Mouse (Mus musculus): ENCODE data around the gene Slf2. TPM values are rescaled to one million over a fixed set of nuclear protein-coding genes. Genes with fewer than 3 reads are reported as not detected.

Slf2 gene
- total RNA-seq (2021): 10 to 100 TPM; 37.2 to 41.8 TPM
- long read RNA-seq, experiment 1, full-length matches to known transcripts: 6 of 11 reads
- long read RNA-seq, experiment 1, partial matches to known transcripts: 3 of 11 reads
- long read RNA-seq, experiment 1, other reads (novel, unspliced or antisense): 2 of 11 reads
- long read RNA-seq, experiment 2, full-length matches to known transcripts: 11 of 23 reads
- long read RNA-seq, experiment 2, partial matches to known transcripts: 3 of 23 reads
- long read RNA-seq, experiment 2, other reads (novel, unspliced or antisense): 9 of 23 reads

DNA sequence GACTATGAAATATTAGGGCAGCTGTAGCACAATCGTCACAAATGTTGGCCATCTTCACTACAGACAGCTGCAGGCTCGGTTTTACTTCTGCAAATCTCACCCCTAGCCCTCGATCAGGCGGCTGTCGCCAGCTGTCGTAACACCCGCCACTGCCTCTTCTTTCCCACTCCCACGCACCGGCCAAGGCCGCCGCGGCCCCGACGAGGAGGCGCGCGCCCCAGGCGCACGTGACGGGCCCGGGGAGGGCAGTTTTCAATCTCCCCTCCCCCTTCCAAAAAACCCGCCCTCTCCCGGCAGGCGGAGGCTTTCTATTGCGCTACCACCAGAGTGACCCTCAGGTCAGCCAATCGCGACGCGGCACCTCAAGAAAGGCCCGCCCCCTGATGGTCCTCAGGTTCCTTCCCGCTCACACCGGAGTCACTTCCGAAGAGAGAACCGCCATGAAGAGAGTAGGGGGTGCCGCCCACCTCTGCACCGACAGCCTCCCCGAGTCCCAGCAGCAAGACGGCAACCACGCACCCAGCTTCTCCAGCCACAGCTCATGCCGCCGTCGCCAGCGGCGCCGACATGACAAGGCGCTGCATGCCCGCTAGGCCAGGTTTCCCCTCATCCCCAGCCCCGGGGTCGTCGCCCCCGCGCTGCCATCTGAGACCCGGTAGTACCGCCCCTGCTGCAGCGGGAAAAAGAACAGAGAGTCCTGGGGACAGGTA lies at the start of gene Slf2:
Gene Slf2 (plus strand): TSS at position 408 of the 710 bp plus-strand sequence.
- peak; percentile 43 for TF ChIP-seq CTCF (IDR thresholded peaks at IDR 0.05)
- peak; percentile 99 for DNase-seq (ENCODE audit: extremely low spot score in 1 of 2, low spot score in 2 of 2)
- Histone ChIP-seq H3K27ac (peak within 1 kb of the TSS; percentile 89), H3K4me3 (peak within 1 kb of the TSS; percentile 76)
- intact Hi-C loops (cut with DNase I): loop anchor here (10.0 kb wide), 1 partner anchor 796 kb away; the partner anchor contains the start of gene Cwf19l1

DNA sequence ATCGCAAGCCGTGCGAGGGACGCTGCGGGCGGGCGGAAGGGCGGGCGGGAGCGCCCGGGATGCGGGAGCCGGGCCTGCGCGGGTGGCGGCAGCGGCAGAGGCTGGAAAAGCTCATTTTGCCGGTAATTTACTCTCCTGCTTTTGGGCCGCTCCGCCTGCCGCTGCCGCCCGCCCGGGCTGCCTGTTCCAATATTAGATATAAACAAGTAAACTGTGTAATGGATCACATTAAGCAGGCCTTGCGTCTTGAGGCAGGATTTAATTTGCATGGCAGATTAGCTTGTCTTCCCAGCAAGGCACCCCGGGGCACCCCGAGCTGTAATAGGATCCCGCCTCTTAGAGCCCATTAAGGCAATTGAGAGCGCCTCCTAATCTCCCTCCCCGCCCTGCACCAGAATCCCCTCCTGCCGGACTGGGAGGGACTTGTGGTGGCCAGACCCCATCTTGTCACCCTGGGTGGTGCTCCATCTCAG lies 48.4 kb upstream of the Slf2 start:
- DNase-seq (ENCODE audit: extremely low spot score in 1 of 2, low spot score in 2 of 2): no peak
- no peak for TF ChIP-seq CTCF (IDR thresholded peaks at IDR 0.05)
- H3K27ac ChIP-seq: no peak overlapping the region
- H3K4me3 ChIP-seq: peak overlapping the region; percentile 37
- intact Hi-C loops (cut with DNase I): no loop called here

DNA sequence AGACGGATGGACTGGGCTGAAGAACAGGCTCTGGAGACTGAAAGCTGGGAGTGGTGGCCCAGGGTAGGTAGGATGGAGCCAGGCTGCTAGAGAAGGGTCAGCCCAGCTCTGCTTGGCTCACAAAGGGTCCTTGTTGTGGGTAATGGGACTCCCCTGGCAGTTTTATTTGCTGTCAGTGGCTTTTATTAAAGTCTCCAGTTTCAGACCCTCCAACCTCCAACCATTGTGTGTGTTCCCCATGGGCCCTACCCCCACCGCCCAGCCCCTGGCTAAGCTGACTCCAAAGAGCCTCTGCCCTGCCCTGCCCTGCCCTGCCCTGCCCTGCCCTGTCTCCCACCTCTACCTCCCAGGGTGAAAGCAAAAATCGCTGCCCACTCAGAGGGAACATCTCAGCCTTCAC lies 46.6 kb upstream of the Slf2 start:
- intact Hi-C loops (cut with DNase I): no loop called here
- DNase-seq (ENCODE audit: extremely low spot score in 1 of 2, low spot score in 2 of 2): no peak
- no peak for TF ChIP-seq CTCF (IDR thresholded peaks at IDR 0.05)
- H3K27ac ChIP-seq: no peak overlapping the region
- H3K4me3 ChIP-seq: no peak overlapping the region

DNA sequence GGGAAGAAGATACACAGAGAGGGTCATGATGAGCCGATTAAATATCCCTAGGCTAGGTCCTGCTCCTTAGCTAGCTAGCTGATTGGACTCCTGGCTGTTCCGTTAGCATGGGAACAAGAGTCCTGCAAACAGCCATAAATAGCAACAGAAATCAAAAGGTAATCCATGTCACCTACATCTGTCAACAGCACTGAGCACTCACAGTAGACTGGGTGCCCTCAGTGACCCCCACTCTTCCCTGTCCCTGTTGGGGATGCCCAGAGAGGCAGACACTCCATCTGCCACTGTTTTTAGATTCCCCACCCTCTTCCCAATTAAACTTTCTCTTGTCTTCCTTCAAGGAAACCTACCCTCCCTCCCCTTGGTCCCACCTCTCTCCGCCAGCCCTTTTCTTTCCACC lies 44.5 kb upstream of the Slf2 start:
- Histone ChIP-seq H3K27ac (no peak overlapping the region), H3K4me3 (no peak overlapping the region)
- intact Hi-C loops (cut with DNase I): no loop called here
- no peak for DNase-seq (ENCODE audit: extremely low spot score in 1 of 2, low spot score in 2 of 2)
- TF ChIP-seq CTCF (IDR thresholded peaks at IDR 0.05): no peak

DNA sequence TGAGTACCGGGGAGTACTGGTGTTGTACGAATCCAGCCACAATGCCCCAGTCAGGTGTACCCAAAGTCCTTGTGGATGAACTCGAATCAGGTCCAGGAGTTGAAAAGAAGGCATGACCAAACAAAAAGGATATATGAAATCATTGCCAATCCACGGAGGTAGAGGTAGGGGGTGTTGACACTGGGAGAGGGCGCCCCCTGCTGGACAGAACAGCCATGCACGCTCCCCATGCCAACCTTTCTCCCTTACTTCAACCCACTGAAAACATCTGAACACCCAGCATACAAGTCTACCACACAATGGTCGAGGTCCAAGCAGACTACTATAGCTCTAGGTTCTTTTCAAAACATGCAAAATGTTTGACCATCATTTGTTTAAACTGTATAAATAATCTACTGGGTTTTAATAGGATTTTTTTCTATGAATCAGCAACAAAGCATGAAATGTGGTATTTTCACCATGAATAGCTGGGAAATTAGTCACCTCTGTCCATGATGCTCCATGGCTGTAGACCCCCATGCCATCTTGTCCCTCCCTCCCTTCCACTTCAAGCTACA lies 43.2 kb upstream of the Slf2 start:
- TF ChIP-seq CTCF (IDR thresholded peaks at IDR 0.05): peak; percentile 92
- peak; percentile 27 to 73 for DNase-seq (ENCODE audit: extremely low spot score in 1 of 2, low spot score in 2 of 2)
- intact Hi-C loops (cut with DNase I): no loop called here
- Histone ChIP-seq H3K27ac (no peak overlapping the region), H3K4me3 (no peak overlapping the region)

DNA sequence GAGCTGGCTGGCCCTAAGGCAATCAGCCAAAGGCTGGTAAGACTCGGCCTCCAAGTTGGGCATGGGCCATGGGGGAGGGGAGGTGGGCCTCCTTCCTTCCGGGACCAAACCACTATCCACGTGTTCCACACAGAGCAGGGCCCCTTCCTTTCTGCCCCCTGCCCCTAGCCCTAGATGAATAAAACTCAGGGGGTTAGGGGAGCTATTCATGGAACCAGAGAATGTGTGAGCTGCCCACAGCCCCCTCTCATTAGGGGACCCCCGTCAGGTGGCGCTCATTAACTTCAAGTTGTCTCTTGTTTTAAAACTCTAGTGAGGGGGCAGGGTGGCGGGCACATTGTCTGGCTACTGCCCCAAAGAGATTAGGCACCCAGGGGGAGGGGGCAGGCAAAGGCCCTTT lies 41.4 kb upstream of the Slf2 start:
- Histone ChIP-seq H3K27ac (no peak overlapping the region), H3K4me3 (no peak overlapping the region)
- TF ChIP-seq CTCF (IDR thresholded peaks at IDR 0.05): no peak
- intact Hi-C loops (cut with DNase I): no loop called here
- no peak for DNase-seq (ENCODE audit: extremely low spot score in 1 of 2, low spot score in 2 of 2)

DNA sequence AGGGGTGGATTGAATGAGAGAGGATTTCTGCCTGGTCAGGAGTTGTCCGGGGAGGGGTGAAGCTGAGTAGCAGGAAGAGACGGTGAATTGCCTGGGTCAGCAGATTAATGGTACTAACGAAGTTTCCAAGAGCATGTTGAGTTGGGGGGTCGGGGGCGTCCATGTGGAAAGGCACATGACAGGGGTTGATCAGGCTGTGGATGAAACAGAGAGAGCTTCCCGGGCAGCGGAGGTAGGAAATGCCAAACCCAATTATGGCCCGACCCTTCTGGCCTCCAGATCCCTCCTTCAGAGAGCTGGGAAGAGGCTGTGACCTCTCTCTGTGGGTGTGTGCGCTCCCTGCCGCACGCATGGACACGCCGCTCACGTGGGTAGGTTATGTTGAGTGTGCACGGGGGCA lies 39.5 kb upstream of the Slf2 start:
- Histone ChIP-seq H3K4me3 (no peak overlapping the region), H3K27ac (no peak overlapping the region)
- no peak for TF ChIP-seq CTCF (IDR thresholded peaks at IDR 0.05)
- intact Hi-C loops (cut with DNase I): no loop called here
- no peak for DNase-seq (ENCODE audit: extremely low spot score in 1 of 2, low spot score in 2 of 2)

DNA sequence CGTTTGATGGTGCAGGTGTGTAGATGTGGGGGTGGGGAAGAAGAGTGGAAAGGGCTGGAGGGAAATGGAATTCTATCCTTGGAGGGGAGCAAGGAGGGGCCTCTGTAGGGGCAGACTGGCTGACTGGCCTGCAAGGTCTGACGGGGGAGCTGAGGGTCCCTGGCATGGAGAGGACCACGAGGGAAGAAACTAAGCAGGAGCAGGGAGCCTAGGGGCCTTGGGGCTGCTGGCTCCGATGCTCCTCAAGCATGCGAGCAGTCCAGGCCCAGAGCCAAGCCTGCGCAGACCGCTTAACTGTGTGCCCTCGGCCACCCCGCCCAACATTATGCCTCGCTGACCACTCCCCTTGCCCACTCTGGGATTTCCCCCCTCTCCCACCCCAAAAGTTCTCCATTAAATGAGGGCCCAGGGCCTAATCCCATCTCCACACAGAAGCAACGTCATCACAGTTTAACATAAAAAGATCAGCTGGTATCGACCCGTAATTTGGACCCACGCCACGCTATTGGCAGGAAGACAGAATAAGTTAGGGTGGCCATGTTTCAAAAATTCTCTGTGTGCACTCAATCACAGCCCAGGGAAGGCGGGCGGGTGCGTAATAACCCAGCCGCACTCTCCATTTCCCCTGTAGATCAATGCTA lies 37.6 kb upstream of the Slf2 start:
- TF ChIP-seq CTCF (IDR thresholded peaks at IDR 0.05): no peak
- DNase-seq (ENCODE audit: extremely low spot score in 1 of 2, low spot score in 2 of 2): no peak
- H3K27ac ChIP-seq: no peak overlapping the region
- H3K4me3 ChIP-seq: no peak overlapping the region
- intact Hi-C loops (cut with DNase I): no loop called here

DNA sequence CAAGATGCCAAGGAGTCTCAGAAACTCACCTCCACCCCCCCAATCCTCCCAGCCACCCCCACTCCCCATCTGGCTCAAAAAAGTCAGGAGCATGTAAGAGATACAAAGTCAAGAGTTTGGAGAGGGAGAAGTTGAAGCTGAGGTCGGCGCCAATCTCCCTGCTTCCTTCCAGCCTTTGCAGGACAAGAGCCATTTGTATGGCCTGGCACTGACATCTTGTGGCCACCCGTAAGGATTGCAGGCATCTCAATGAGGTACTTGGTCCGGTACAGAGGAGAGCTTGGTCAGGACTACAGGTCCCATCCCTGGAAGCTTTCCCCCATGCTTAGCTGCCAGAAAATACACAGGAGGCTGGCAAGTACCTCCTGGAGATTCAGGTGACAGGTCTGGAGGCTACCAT lies 35.7 kb upstream of the Slf2 start:
- intact Hi-C loops (cut with DNase I): loop anchor here (1.0 kb wide), 1 partner anchor 313 kb away; no protein-coding TSS in a partner anchor
- H3K27ac ChIP-seq: no peak overlapping the region
- H3K4me3 ChIP-seq: no peak overlapping the region
- peak; percentile 88 for TF ChIP-seq CTCF (IDR thresholded peaks at IDR 0.05)
- DNase-seq (ENCODE audit: extremely low spot score in 1 of 2, low spot score in 2 of 2): peak; percentile 58 to 66

DNA sequence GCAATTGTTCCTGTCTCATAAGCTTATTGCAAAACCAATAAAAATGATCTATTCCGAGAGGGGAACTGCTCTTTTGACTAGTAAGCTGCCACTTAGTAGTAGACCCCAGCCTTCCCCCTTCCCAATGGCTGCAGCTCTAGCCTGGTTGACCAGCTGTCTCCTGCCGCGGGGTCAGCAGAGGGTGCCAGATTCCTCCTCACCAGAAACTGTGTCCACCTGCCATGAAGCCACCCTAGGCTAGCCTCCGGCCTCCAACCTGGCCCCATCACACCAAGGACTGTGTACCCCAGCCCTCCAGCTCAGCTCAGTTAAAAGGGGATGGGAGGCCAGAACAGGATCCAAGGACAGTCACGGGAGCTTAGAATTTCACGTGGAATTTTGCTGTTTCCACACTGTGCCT lies 34.5 kb upstream of the Slf2 start:
- no peak for TF ChIP-seq CTCF (IDR thresholded peaks at IDR 0.05)
- intact Hi-C loops (cut with DNase I): no loop called here
- no peak overlapping the region for H3K4me3 ChIP-seq
- DNase-seq (ENCODE audit: extremely low spot score in 1 of 2, low spot score in 2 of 2): no peak
- no peak overlapping the region for H3K27ac ChIP-seq

DNA sequence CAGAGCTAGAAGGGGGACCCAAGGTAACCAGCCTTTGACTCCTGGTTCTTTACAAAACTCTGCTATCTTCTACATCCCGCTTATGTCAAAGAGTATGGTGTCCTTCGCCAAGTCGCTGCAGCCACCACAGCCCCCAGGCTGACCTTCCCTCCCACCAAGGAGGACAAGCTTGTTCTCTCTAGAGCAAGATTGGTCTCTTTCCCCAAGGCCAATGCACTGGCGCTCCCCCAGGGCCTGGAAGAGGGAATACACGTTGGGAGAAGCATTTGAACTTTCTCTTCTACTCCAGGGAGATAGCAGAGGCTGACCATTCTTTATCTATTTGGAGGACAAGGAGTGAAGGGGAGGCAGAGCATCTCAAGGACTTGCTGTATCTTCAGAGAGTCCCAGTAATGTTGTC lies 33.4 kb upstream of the Slf2 start:
- DNase-seq (ENCODE audit: extremely low spot score in 1 of 2, low spot score in 2 of 2): no peak
- intact Hi-C loops (cut with DNase I): no loop called here
- no peak for TF ChIP-seq CTCF (IDR thresholded peaks at IDR 0.05)
- Histone ChIP-seq H3K27ac (no peak overlapping the region), H3K4me3 (no peak overlapping the region)

DNA sequence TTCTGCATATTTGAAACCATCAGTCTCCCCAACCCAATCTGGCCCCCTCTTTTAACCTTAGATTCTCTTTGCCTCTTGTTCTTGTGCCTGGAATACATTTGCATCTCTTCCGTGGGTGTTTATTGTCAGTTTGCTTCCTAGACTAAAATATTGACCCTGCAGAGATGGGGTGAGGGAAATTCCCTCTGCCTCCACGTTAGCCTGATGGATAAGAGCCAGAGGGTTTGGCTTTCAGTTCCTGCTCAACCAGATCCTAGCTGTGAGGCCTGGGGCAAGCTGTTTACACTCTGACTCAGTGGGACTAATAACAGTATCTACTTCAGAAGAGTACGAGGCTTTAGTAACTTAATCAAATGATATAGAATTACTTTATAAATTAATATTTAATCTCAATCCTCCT lies 32.3 kb upstream of the Slf2 start:
- DNase-seq (ENCODE audit: extremely low spot score in 1 of 2, low spot score in 2 of 2): no peak
- no peak for TF ChIP-seq CTCF (IDR thresholded peaks at IDR 0.05)
- intact Hi-C loops (cut with DNase I): no loop called here
- Histone ChIP-seq H3K27ac (no peak overlapping the region), H3K4me3 (no peak overlapping the region)

All from left cerebral cortex, adult 2 months (tissue).